Mouse (Mus musculus): ENCODE data around the gene Get4.

The Get4 gene

DNA sequence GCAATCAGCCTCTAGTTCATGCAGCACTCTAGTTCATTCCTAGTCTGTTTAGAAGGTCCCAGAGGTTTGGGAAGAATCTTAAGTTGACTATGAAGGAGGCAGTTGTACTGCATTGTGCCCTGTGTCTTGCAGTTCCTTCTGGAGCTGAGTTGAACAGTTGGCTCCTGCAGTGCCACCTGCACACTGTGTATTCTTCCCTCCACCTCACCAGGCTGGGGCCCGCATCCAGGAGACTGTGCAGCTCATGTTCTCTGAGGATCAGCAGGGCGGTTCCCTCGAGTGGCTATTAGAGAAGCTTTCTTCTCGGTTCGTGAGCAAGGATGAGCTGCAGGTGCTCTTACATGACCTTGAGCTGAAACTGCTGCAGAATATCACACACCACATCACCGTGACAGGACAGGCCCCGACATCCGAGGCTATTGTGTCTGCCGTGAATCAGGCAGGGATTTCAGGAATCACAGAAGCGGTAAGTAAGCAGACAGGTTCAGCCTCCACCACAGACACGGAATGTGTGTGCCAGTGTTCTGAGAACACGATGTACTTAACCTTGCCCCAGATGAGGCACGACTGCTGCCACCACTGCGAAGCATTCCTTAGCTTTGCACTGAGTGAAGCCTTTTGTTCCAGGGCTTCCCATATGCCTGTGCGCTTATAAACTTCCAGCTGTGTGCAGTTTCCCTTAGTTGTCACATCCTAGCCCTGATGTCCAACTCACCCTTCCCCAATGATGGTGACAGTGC is 10.9 kb upstream of the Get4 start:
- no peak for DNase-seq (ENCODE audit: extremely low read depth, low read depth, low spot score)

DNA sequence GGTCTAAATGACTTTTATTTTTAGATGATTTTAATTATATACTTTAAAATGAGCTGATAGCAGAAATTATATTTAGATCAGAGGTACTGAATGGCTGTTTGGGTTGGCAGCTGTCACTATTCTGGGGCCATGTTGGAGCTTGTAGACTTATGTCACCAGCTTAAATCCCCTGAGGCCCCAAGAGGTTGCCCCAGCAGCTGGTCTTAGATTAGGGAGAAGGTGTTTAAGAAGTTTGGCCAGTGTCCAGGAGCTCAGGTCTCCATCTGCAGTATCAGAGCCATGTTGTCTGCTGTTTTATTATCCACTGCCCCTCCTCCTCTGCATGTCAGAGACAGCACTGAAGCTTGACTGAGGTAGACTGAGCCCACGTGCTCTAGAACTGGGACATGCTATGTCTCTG is 8.7 kb upstream of the Get4 start:
- peak; percentile 59 for DNase-seq (ENCODE audit: extremely low read depth, low read depth, low spot score)

DNA sequence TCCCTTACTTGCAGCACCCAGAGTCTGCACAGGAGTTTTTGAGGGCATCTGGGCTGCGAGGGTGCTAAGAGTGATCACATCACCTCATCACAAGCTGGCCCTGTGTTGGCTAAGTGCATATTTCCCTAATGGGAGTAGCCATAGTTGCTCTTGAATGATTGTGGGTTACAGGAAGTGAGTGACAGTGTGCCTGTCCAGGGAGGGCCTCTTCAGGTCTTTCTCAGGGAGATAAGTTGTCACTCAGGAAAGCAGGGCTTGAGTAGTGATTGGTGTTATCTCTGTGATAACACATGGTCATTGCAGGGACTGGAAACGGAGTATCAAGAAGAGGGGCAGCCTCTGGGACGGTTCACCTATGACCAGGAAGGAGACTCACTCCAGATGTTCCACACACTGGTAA is 4.4 kb upstream of the Get4 start:
- DNase-seq (ENCODE audit: extremely low read depth, low read depth, low spot score), result no peak

DNA sequence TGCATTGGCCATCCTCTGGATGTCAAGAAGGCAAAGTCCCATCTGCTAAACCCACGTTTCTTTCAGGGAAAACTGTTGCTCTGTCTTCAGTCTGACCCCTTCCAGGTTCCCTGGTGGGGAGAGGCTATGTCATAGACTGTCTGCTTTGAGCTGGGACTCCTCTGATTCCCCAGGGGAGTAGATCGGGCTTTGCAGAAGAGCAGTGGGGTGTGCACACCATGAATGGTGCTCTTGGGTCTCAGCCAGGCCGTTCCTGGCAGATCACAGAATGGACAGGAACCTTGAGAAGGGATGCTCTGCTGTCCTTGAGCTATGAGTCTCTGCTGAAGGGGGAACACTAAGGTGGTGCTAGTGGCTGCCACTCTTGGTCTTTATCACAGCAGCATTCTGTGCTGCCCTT is 3.3 kb upstream of the Get4 start:
- no peak for DNase-seq (ENCODE audit: extremely low read depth, low read depth, low spot score)

DNA sequence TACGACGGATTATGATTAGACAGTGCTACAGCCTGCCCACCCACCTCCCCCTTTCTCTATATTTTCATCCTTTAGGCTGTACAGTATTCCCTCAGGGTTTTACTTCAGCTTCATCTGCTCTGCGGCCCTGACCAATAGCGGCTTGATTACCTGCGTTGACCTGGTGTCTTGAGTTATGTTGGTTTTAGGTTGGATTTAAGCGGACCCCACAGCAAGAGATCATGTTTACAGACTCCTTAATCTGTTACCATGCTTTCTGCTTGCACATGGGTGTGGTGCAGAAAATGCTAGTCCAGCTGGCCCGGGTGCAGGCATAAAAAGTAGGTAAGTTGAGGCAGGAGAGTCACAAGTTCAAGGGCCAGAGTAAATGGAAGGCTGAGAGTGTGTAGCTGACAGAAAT is 845 bp upstream of the Get4 start:
- no peak for DNase-seq (ENCODE audit: extremely low read depth, low read depth, low spot score)

DNA sequence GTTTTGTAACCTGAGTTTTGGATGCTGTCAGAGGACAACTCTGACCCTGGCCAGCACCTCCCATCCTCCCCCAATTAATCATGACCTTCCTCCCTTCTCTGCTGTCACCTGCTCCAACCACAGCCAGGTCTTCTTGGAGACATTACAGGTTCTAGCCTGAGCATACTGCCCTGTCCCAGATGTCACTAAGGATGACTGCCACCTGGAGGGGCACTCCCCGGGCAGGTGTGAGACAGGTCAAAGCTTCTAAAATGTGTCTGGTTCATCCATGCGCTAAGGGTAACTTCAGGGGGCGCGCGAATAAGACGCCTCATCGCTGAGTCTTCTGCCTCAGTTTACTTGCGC is 416 bp upstream of the Get4 start:
- DNase-seq (ENCODE audit: extremely low read depth, low read depth, low spot score), result no peak

DNA sequence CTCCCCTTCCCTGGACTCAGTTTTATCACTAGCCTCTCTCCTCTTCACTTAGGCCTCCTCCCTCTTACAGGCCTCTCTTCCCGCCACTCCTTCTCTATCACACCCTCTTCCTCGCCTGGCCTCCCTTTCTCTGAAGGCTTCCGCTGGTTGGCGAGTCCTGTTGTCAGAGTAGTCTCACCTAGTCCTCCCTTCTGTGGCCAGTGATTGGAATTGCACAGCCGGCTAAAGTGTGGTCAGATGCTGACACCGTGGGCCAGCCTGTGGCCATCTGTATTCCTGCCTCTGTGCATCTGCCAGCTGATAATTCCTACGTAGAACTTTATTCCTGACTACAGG is 754 bp downstream of the Get4 start:
- no peak for DNase-seq (ENCODE audit: extremely low read depth, low read depth, low spot score)

DNA sequence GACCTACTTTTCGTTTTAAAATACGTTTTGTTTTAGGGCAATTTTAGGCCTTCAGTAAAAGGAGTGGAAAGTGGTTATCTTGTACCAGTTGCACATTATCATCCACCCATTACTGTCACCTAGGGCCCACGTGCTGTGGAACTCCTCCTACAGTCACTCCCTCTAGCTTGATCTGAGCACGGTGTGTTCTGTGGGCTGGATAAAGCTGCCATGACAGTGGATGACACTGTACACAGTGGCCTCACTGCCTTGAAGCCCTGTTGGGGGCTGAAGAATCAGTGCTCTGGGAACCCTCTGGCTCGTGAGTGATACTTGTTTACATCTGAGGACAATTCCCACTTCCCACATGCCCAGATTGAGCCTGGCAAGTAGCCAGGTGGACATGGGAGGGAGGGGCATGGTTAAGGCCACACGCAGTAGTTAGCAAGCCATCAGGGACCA is 1.2 kb downstream of the Get4 start:
- no peak for DNase-seq (ENCODE audit: extremely low read depth, low read depth, low spot score)

DNA sequence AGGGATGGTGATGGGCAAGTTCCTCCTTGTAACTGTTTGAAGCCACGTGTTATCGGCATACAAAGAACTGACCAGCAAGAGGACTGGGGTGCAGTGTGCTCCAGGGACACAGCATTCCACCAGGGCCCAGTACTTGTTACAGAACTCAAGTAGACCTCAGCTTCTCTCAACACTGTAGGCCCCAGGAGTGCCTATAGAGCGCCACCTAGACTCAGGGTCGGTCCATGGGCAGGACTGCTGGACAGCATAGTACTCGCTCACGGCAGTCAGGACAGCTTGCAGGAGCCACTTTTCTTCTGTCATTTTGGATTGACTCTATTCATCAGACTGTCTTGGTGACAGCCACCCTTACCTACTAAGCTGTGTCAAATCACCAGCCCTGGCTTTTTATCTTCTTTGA is 2.8 kb downstream of the Get4 start:
- DNase-seq (ENCODE audit: extremely low read depth, low read depth, low spot score), result no peak

DNA sequence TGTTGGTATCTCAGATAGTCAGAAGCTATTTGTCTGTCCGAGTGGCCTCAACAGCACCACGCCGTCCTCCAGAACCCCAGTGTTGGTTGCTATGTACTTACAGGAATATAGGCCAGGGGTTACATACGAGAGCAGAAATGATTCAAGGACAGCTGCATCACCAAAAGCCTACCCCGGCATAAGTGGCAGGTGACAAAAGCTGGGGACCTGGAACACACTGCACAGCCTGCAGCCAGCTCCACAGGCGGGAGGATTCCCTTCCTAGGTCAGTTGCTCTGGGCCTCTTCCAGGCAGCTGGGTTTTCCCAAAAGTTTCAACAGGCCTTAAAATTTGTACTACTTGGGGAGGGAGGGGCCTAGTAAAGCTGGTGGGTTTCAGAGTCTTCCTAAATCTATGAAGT is 3.7 kb downstream of the Get4 start:
- no peak for DNase-seq (ENCODE audit: extremely low read depth, low read depth, low spot score)

DNA sequence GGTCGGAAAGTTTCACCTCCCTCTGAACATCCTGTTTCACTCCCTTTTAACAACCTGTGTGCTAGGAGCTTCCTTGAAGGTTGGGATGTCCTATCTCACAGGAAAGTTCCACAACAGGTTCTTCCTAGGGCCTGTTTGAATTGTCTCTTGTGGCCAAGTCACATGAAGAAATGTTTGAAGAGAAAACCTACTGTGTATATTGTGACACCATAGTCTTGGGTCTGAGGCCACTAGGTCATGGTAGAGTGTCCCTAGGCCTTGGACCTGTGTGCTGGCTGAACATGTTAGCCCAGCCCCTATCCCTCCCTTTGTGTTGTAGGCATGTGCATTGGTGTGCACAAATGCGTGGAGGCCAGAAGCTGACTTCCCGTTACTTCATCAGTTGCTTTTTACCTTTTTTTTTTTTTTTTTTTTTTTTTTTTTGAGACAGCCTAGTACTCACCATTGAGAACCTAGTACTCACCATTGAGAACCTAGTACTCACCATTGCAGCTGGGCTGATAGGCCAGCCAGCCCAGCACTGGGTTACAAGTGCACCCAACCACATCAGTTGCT is 4.2 kb downstream of the Get4 start:
- DNase-seq (ENCODE audit: extremely low read depth, low read depth, low spot score), result peak; percentile 64

DNA sequence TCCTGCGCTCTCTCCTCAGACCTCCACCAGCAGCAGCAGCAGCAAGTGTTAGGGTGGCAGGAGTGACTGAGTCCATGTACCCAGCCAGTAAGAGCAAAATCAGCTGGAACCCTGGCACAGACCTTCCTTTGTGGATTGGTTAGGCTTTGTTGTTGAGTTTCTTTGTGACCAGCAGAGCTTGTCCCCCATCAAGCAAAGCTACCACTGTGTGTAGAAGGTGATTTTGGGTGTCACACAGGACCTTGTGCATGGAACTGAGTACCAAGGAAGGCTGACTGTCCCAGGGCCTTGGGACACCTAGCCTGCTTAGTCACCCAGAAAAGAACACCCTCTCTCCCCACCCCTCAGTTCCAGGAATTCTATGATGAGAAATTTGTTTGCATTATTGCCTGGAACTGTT is 5.1 kb downstream of the Get4 start:
- DNase-seq (ENCODE audit: extremely low read depth, low read depth, low spot score), result no peak

DNA sequence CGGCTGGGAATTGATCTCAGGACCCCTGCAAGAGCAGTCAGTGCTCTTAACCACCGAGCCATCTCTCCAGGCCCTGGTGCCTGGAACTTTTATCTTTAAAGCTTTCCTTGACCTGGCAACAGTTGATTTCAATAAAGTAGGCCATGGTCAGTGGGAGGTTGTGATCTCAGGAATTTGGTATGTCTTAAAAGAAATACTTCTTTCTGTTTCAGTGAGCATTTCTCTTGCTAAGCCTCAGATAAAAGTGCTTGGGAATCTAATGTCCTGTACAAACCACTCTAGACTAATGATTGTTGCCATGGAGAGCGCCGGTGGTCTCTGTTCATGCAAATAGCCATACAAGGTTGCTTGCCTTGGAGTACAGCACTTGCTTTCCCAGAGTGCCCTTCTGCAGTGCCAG is 5.7 kb downstream of the Get4 start:
- DNase-seq (ENCODE audit: extremely low read depth, low read depth, low spot score), result no peak

DNA sequence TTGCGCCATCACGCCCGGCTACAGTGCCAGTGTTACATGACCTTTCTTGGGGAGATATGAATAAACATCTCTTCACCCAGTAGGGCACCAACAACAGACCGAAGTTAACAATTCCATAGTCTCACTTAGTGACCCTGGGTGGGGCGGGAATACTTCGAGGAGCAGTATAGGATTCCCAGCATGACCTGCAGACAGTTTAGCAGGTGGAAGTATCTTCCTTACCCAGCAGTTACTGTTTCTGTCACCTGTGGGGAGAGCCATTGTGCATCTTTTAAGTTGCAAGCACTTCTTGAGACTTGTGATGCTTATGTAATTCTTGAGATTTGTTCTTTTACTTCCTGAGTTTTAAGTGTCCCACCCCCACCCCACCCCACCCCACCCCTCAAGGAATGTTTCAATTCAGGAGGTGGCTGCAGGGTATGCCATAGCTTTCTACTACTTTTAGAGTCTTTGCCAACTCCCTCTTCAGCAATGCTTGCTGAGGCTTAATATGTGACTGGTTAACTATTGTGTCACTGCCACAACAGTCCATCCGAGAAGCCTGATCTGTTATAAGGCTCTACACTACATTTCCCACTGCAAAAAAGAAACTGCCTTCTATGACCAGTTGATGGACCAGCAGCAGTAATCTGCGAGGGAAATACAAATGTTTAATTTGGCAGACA is 6.4 kb downstream of the Get4 start:
- DNase-seq (ENCODE audit: extremely low read depth, low read depth, low spot score), result no peak

DNA sequence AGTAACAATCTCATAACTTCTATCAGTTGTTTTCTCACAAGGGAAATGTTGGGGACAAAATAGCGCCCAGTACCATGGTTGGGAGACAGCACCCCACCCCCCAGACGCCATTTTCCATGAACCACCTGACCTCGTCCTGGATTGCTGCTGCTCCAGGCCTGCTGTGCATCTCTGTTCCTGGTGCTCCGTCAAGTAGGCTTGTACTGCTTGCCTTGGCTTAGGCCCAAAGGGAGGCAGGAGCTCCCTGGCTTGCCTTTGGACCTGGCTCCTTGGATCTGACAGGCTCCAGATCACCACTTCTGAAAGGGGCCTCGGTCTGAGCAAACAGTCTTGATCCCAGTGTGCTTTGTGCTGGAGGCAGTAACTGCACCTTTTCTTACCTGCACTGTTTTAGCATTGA is 7.7 kb downstream of the Get4 start:
- DNase-seq (ENCODE audit: extremely low read depth, low read depth, low spot score), result no peak

DNA sequence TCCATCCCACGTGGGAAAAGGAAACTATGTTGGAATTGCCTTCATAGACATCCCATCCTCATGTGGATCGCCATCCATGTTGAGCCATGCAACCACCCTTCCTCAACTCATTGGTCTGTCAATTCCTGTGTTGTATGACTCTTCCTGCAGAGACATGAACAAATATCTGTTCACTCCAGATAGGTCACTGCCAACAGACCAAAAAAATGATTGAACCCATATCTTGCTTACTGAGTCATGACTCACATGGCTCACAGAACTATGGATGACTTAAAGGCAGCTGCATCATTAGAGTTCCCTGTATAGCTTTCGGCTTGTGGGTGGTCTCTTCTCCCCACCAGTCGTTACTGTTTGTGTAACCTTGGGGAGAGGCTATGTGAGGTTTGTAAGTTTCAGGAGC is 9.3 kb downstream of the Get4 start:
- no peak for DNase-seq (ENCODE audit: extremely low read depth, low read depth, low spot score)

DNA sequence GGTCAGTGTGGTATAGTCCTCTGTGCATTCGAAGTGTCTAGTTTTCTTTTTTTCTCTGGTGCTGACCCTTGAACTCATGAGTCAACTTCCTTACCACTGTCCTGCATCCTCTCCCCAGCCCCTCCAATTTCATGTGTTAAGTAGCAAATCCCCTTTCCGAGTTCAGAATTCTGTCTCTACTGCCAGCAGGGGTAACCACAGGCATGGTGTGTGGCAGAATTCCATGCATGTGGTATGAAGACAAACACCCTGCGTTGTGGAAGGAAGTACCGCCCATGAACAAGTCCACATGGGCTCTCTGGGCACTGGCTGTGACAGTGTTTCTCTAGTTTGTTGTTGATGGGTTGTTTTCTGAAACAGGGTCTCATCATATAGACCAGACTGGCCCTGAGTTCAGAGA is 15.5 kb downstream of the Get4 start:
- DNase-seq (ENCODE audit: extremely low read depth, low read depth, low spot score), result no peak

DNA sequence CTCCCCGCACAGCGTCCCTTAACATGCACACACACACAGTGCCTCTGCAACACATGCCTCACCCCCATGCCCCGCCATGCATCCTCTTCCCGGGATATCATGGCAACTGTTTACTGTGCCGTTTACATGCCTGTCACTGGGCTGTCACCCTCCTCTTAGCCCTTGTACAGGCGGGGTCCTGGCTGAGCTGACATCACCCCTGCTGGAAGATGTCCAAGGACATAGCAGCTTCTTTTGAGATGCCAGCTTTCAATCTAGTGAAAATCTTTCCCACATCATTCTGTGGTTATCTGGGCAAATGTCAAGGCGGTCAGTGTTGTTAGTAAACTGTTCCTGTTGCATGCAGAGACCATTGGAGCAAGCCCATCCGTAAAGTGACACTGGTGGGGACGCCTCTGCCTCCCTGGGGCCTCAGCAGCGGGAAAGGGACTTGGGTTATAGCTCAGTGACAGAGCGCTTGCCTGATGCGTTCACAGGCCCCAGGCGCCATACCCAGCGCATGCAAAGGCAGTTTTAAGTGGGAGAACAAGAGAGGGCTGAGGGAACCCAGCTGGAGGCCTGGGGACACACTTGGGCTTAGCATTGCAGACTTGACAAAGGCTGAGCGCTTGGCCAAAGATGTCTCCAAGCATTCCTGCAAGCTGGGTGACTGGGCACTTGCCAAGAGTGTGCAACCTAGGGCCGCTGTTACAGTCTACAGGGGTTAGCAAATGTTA is 18.8 kb downstream of the Get4 start:
- DNase-seq (ENCODE audit: extremely low read depth, low read depth, low spot score), result no peak

DNA sequence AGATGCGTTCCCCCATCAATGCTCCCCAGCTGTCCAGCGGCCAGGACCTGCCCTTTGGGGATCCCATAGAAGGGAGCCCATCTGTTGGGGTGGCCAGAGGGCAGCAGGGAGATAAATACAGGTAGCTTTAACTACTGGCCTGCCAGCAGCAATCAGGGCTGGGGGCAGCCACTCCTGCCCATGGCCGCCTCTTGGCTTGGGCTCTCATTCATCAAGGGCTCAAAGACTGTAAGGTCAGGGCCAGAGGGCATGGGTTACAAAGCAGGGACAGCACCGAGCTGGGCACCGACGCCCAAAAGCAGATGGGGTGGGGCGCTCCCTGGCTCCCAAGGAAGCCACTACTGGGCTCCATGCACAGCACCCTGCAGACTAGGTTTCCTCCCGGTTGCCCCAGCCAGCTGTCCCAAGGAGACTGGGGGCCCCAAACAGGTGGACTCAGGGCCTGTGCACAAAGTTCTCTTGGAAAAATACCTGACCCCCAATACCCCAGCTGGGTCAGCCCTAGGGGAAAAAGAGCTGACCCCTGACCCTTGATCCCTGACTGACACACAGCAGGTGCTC is 19.9 kb downstream of the Get4 start:
- DNase-seq (ENCODE audit: extremely low read depth, low read depth, low spot score), result no peak

DNA sequence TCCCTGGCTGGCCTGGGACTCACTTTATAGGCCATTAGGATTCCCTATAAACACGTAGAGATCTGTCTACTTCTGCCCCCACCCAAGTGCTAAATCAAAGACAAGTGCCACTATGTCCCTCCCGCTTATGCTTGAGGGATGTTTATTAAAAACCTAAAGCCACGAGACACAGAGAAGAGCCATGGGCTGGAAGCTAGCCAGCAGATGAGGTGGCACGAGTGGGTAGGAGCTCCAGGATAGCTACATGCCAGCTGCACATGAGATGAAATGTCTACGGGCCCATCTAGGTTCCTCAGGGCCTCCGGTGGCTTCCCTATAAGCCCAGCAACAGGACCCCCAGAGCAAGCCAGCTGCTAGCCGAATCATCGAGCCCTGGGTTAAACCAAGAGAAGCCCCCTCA is 25.2 kb downstream of the Get4 start:
- no peak for DNase-seq (ENCODE audit: extremely low read depth, low read depth, low spot score)

DNA sequence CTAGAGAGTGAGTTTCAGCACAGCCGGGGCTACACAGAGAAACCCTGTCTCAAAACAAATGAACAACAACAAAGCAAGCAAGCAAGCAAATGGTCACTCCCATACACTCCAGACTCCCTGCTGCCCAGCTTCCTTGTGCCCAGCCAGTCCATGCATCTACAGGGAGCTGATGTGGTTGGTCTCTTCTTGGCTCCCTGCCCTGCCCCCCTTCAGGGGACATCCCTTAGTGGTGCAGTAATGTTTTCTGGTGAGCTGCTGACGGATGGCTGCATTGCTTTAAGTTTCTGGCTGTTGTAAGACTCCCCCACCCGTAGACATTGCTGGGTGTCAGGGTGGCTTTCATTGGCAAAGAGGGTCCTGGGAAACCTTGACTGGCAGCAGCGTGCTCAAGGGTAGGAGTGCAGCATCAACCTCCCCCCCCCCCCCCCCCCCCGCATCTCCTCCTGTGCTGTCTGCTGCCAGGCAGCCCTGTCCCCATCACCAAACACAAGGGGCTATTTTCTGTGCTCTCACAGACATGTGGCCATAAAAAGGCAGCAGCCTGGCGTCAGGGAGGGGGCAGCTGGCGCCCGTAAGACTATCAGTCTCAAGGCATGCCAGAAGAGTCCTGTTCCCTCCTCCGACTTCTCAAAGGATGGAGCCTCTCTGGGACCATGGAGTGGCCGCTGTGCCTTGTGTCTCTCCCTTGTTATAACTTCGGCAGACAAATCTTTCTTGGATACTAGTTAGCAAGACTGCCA is 29.4 kb downstream of the Get4 start:
- DNase-seq (ENCODE audit: extremely low read depth, low read depth, low spot score), result no peak
